Mouse (Mus musculus): Measurements from ENCODE around the gene Gna13. TPM values are rescaled to one million over a fixed set of nuclear protein-coding genes. Genes with fewer than 3 reads are reported as not detected.

Gna13 gene
- polyA plus RNA-seq (2012; rRNA removed), result 22.0 and 29.8 TPM in 2 replicates

GRCm38 (mm10) chr11:109362463-109363190 is at the start of gene Gna13:
Gene Gna13, plus strand, starts transcription at chr11:109362831.
- under 1% methylated on average over 59 of the region's 89 CpGs for WGBS
- Histone ChIP-seq H3K4me3 (ENCODE audit: extremely low read depth, insufficient read depth, insufficient read length) (peak within 1 kb of the TSS; percentile 98), H3K4me1 (ENCODE audit: control insufficient read depth, insufficient read depth, insufficient read length) (peaks cover 12% of the 10 kb centered on the region; the same call in 1 of the 2 replicates), H3K27me3 (ENCODE audit: control insufficient read depth, insufficient read depth, low read length) (no peaks in the 10 kb centered on the region), H3K27ac (ENCODE audit: insufficient read depth, low read length) (peak within 1 kb of the TSS; percentile 100), H3K36me3 (ENCODE audit: control insufficient read depth, insufficient read depth, low read length) (peaks cover 9% of the 10 kb centered on the region)
- TF ChIP-seq CTCF (IDR thresholded peaks at IDR 0.05; ENCODE audit: extremely low read depth, insufficient read depth, insufficient read length, insufficient replicate concordance) (no peak), POLR2A (IDR thresholded peaks at IDR 0.05; ENCODE audit: low read depth, low read length) (peak; percentile 39)
- DNase-seq (ENCODE audit: low read depth in 1 of 2, low spot score in 2 of 2), result peak; percentile 86

- Histone ChIP-seq H3K36me3 (ENCODE audit: control insufficient read depth, insufficient read depth, low read length) (no peaks in the 10 kb centered on the region), H3K4me1 (ENCODE audit: control insufficient read depth, insufficient read depth, insufficient read length) (no peaks in the 10 kb centered on the region), H3K27ac (ENCODE audit: insufficient read depth, low read length) (no peak overlapping the region), H3K27me3 (ENCODE audit: control insufficient read depth, insufficient read depth, low read length) (peaks cover 1% of the 10 kb centered on the region; the same call in 1 of the 2 replicates), H3K4me3 (ENCODE audit: extremely low read depth, insufficient read depth, insufficient read length) (no peak overlapping the region)
- no peak for TF ChIP-seq POLR2A (IDR thresholded peaks at IDR 0.05; ENCODE audit: low read depth, low read length)
- peak; percentile 70; the same call in 1 of the 2 replicates for TF ChIP-seq CTCF (IDR thresholded peaks at IDR 0.05; ENCODE audit: extremely low read depth, insufficient read depth, insufficient read length, insufficient replicate concordance)
- peak in 1 of 2 experiments; percentile 43 for DNase-seq (ENCODE audit: low read depth in 1 of 2, low spot score in 2 of 2)
- WGBS, result 42% methylated on average over 4 of the region's 4 CpGs
Measured at GRCm38 (mm10) chr11:109316921-109317320, 45.7 kb upstream of the Gna13 start.

- 89% methylated on average over 4 of the region's 4 CpGs for WGBS
- DNase-seq (ENCODE audit: low read depth in 1 of 2, low spot score in 2 of 2), result no peak
- Histone ChIP-seq H3K4me3 (ENCODE audit: extremely low read depth, insufficient read depth, insufficient read length) (no peak overlapping the region), H3K27ac (ENCODE audit: insufficient read depth, low read length) (no peak overlapping the region), H3K36me3 (ENCODE audit: control insufficient read depth, insufficient read depth, low read length) (no peaks in the 10 kb centered on the region), H3K4me1 (ENCODE audit: control insufficient read depth, insufficient read depth, insufficient read length) (no peaks in the 10 kb centered on the region), H3K27me3 (ENCODE audit: control insufficient read depth, insufficient read depth, low read length) (peaks cover 1% of the 10 kb centered on the region; the same call in 1 of the 2 replicates)
- no peak for TF ChIP-seq POLR2A (IDR thresholded peaks at IDR 0.05; ENCODE audit: low read depth, low read length)
- TF ChIP-seq CTCF (IDR thresholded peaks at IDR 0.05; ENCODE audit: extremely low read depth, insufficient read depth, insufficient read length, insufficient replicate concordance), result no peak
Measured at GRCm38 (mm10) chr11:109319471-109319870, 43.2 kb upstream of the Gna13 start.

GRCm38 (mm10) chr11:109319946-109320345 is 42.7 kb upstream of the Gna13 start:
- 88% methylated on average over 5 of the region's 5 CpGs for WGBS

DNA sequence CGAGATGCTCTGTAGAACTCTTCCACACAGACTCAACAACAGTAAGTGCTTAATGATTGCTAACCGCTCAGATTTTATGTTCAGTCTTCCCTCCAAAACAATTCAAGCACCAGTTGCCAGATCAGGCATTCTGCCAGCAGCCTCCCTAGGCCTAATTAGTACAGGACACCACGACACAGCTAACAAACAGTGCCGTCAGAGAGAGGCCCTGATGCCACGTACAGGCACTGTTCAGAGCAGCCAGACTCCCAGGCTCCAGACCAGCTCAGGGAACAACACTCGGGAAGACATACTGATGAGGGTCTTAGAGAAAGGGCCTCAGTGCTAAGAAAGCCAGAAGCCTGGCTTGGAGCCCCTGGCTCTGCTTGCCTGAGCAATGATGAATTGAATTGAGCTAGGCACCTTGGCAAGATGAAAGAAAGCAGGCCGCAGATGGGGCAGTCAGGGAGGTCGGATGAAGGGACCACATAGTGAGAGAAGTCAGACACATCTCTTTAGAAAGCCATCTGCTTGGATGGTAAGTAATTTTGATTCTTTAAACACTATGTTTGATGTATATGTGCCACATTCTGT is 42.2 kb upstream of the Gna13 start:
- no peak for DNase-seq (ENCODE audit: low read depth in 1 of 2, low spot score in 2 of 2)
- 89% methylated on average over 8 of the region's 8 CpGs for WGBS
- Histone ChIP-seq H3K27ac (ENCODE audit: insufficient read depth, low read length) (no peak overlapping the region), H3K27me3 (ENCODE audit: control insufficient read depth, insufficient read depth, low read length) (no peaks in the 10 kb centered on the region), H3K4me1 (ENCODE audit: control insufficient read depth, insufficient read depth, insufficient read length) (no peaks in the 10 kb centered on the region), H3K4me3 (ENCODE audit: extremely low read depth, insufficient read depth, insufficient read length) (no peak overlapping the region), H3K36me3 (ENCODE audit: control insufficient read depth, insufficient read depth, low read length) (no peaks in the 10 kb centered on the region)
- TF ChIP-seq POLR2A (IDR thresholded peaks at IDR 0.05; ENCODE audit: low read depth, low read length) (no peak), CTCF (IDR thresholded peaks at IDR 0.05; ENCODE audit: extremely low read depth, insufficient read depth, insufficient read length, insufficient replicate concordance) (no peak)

More at GRCm38 (mm10) chr11:109319946-109320345, 42.7 kb upstream of the Gna13 start:
- Histone ChIP-seq H3K36me3 (ENCODE audit: control insufficient read depth, insufficient read depth, low read length) (no peaks in the 10 kb centered on the region), H3K4me3 (ENCODE audit: extremely low read depth, insufficient read depth, insufficient read length) (no peak overlapping the region), H3K4me1 (ENCODE audit: control insufficient read depth, insufficient read depth, insufficient read length) (no peaks in the 10 kb centered on the region), H3K27ac (ENCODE audit: insufficient read depth, low read length) (no peak overlapping the region), H3K27me3 (ENCODE audit: control insufficient read depth, insufficient read depth, low read length) (peaks cover 1% of the 10 kb centered on the region; the same call in 1 of the 2 replicates)
- no peak for DNase-seq (ENCODE audit: low read depth in 1 of 2, low spot score in 2 of 2)
- TF ChIP-seq POLR2A (IDR thresholded peaks at IDR 0.05; ENCODE audit: low read depth, low read length), result no peak
- no peak for TF ChIP-seq CTCF (IDR thresholded peaks at IDR 0.05; ENCODE audit: extremely low read depth, insufficient read depth, insufficient read length, insufficient replicate concordance)

DNA sequence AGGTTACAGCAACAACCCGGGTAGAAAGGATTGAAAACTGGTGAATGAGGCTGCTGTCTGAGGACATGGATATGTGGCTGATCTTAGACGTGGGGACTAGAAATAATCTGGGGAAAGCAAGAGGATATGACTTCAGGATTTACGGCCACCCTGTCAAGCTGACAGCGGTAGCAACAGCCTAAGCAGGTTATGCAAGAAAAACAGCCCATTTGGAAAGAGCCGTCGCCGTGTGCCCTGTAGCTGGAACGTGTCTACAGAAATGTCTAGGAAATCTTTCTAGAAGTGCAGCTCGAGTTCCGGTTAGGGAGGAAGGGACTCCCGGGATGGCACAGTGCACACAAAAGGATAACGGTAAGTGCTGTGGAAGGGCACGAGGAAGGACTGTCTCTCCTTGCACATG is 36.4 kb upstream of the Gna13 start:
- H3K27ac ChIP-seq (ENCODE audit: insufficient read depth, low read length), result no peak overlapping the region
- no peak overlapping the region for H3K4me3 ChIP-seq (ENCODE audit: extremely low read depth, insufficient read depth, insufficient read length)
- no peak for DNase-seq (ENCODE audit: low read depth in 1 of 2, low spot score in 2 of 2)
- WGBS, result 57% methylated on average over 13 of the region's 13 CpGs
- H3K4me1 ChIP-seq (ENCODE audit: control insufficient read depth, insufficient read depth, insufficient read length), result peaks cover 3% of the 10 kb centered on the region; the same call in 1 of the 2 replicates
- no peaks in the 10 kb centered on the region for H3K27me3 ChIP-seq (ENCODE audit: control insufficient read depth, insufficient read depth, low read length)
- TF ChIP-seq CTCF (IDR thresholded peaks at IDR 0.05; ENCODE audit: extremely low read depth, insufficient read depth, insufficient read length, insufficient replicate concordance) (no peak), POLR2A (IDR thresholded peaks at IDR 0.05; ENCODE audit: low read depth, low read length) (no peak)
- H3K36me3 ChIP-seq (ENCODE audit: control insufficient read depth, insufficient read depth, low read length), result no peaks in the 10 kb centered on the region

Measured in spleen, adult 2 months (tissue).